Mouse (Mus musculus) neural tube, embryonic 14.5 days (tissue): ENCODE measurements around the gene Adipor2. TPM values are rescaled to one million over a fixed set of nuclear protein-coding genes. Genes with fewer than 3 reads are reported as not detected.
"Not testable (repeated sequence)": the region's sequence is repeated elsewhere in the genome, so short reads cannot be mapped to it uniquely, and the experiment has no call there.

Experiments
- ATAC-seq: fragments of 200-750 bp; cut with Nextera tagmentation; 2 replicates; pipeline ENCODE4 v1.8.0; 2017; ENCODE audit warnings: low read depth, mild to moderate bottlenecking, moderate TSS enrichment, moderate library complexity
- H3K27ac ChIP-seq: fragments of 300-500 bp; sonication (generic); 2 replicates; pipeline ENCODE4 v1.5.1; 2014; ENCODE audit warnings: low read depth, mild to moderate bottlenecking, control low read depth, low read length, moderate library complexity, mixed read lengths
- H3K27me3 ChIP-seq: fragments of 300-500 bp; sonication (generic); 2 replicates; pipeline ENCODE4 v1.6.1; 2014; ENCODE audit warnings: low read length; ENCODE audit not compliant: control insufficient read depth, insufficient read depth
- H3K36me3 ChIP-seq: fragments of 300-500 bp; sonication (generic); 2 replicates; pipeline ENCODE4 v1.6.1; 2014; ENCODE audit warnings: low read length, mixed read lengths; ENCODE audit not compliant: control insufficient read depth, insufficient read depth
- H3K4me1 ChIP-seq: fragments of 300-500 bp; sonication (generic); 2 replicates; pipeline ENCODE4 v1.6.1; 2014; ENCODE audit warnings: low read length; ENCODE audit not compliant: control insufficient read depth, insufficient read depth
- H3K4me2 ChIP-seq: fragments of 300-500 bp; sonication (generic); 2 replicates; pipeline ENCODE4 v1.6.1; 2014; ENCODE audit warnings: mild to moderate bottlenecking, low read depth, low read length, control low read depth
- H3K4me3 ChIP-seq: fragments of 300-500 bp; sonication (generic); 2 replicates; pipeline ENCODE4 v1.5.1; 2014; ENCODE audit warnings: low read depth, low read length, control low read depth, mixed read lengths
- H3K9ac ChIP-seq: fragments of 300-500 bp; sonication (generic); replicated peaks from 2 replicates; pipeline ENCODE4 v1.6.1; 2014; ENCODE audit warnings: low read depth, mild to moderate bottlenecking, control low read depth, low read length, mixed read lengths
- H3K9me3 ChIP-seq: fragments of 300-500 bp; sonication (generic); 2 replicates; pipeline ENCODE4 v1.6.1; 2016; ENCODE audit warnings: low read length; ENCODE audit not compliant: control insufficient read depth
- WGBS: fragments of 180-500 bp; shearing (Covaris S2); extraction: QIAGEN DNeasy Blood & Tissue Kit; methylation state at CpG from one replicate; pipeline ENCODE4 v1.1.7; 2014; 5-methylcytosine and 5-hydroxymethylcytosine counted together
- polyA plus RNA-seq: library from polyadenylated mRNA; unstranded; fragments of >200 nt; fragmentation: Nextera tagmentation; extraction: Ambion mirVana; gene quantifications from 2 replicates; pipeline ENCODE4 v1.2.1, GENCODE M21; 2014

Gene Adipor2
- polyA plus RNA-seq, 1 experiment from 2014 or later = 36.2 TPM

DNA sequence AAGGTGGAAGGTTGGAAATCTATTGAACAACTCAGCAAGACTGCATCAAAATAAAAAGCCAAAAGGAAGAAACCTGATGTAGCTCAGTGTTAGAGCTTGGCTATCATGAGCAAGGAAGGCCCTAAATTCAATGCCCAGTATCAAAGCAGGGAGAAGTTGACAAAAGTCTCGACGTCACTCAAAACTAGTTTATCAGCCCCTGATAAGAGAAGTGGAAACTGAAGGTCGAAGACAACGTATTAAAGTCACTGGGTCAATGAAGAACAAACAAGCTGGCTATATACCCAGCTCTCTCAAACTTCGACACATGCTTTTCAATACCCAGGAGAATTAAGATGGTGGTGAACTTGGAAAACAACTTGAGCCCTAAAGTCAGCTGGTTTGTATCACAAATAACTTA lies 45.3 kb downstream of the Adipor2 start:
- WGBS = 95% methylated on average over 5 of the region's 5 CpGs
- no peak overlapping the region for H3K27ac ChIP-seq
- no peak overlapping the region for H3K4me2 ChIP-seq
- no peaks in the 10 kb centered on the region for H3K27me3 ChIP-seq
- no peaks in the 10 kb centered on the region for H3K9me3 ChIP-seq
- no peak for ATAC-seq
- no peaks in the 10 kb centered on the region for H3K4me1 ChIP-seq
- no peak overlapping the region for H3K4me3 ChIP-seq
- H3K36me3 ChIP-seq = no peaks in the 10 kb centered on the region
- no peak overlapping the region for H3K9ac ChIP-seq

DNA sequence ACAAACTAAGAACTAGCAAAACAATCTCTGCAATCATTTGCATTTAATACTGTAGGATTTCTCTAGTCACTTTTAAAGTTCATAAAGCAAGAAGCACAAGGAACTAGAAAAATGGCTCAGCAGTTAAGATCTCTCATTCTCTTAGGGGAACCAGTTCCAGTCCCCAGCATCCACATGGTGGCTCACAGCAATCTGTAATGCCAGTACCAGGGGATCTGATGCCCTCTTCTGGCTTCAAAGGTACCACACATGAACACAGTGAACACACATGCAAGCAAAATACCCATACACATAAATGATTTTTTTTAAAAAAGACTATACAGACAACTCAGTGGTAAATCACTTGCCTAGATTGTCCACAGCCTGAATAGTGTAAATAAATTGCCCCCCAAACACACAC lies 45.9 kb downstream of the Adipor2 start:
- no peak for ATAC-seq
- Histone ChIP-seq H3K4me3 (no peak overlapping the region), H3K36me3 (no peaks in the 10 kb centered on the region), H3K27me3 (no peaks in the 10 kb centered on the region), H3K4me1 (no peaks in the 10 kb centered on the region), H3K4me2 (no peak overlapping the region), H3K9ac (no peak overlapping the region), H3K9me3 (no peaks in the 10 kb centered on the region), H3K27ac (no peak overlapping the region)

DNA sequence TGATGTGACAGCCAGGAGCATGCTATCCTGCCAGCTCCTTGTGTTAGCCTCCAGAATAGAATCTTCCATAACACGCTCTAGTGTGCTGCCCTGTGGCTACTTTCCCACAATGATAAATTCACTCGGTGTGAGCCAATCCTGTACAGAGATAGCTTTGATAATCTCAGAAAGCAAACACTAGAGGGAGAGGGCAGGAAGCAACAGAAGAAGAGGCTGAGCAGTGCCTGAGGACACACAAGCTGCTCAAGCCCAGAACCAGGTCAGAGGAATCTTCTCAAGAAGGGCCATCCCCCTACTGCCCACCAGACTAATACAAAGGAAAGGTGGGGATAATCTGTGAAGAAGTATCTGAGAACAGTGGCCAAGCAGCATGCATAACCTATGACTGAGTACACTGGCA lies 50.1 kb downstream of the Adipor2 start:
- WGBS = 90% methylated on average over 2 of the region's 2 CpGs

DNA sequence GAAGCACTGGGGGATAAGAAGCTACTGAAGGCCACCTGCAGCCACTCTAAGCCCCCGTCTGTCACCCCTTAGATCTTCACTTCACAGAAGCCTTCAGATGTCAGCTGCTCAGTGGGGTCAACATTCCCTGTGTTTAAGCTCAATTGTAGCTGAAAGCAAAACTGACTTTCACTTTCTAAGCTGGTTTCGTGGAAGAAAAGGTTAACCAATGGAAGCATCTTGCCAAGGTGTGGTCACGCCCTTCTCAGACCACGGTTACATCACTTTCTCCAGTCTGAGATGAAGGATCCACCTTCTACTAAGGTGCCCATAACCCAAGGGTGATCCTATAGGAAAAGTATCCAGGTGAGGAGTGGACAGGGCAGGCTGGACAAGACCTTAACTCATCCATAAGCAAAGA lies 50.7 kb downstream of the Adipor2 start:
- not testable (repeated sequence) for H3K27me3 ChIP-seq, H3K27ac ChIP-seq, H3K4me2 ChIP-seq, H3K9ac ChIP-seq, H3K9me3 ChIP-seq, H3K4me1 ChIP-seq, H3K4me3 ChIP-seq, H3K36me3 ChIP-seq, ATAC-seq
- 99% methylated on average over 3 of the region's 4 CpGs for WGBS

More for the DNA sequence above, 50.1 kb downstream of the Adipor2 start:
- Histone ChIP-seq H3K9ac (no peak overlapping the region), H3K4me1 (no peaks in the 10 kb centered on the region), H3K9me3 (no peaks in the 10 kb centered on the region), H3K27ac (no peak overlapping the region), H3K36me3 (peaks cover 9% of the 10 kb centered on the region; the same call in 1 of the 2 replicates), H3K27me3 (no peaks in the 10 kb centered on the region), H3K4me2 (no peak overlapping the region), H3K4me3 (no peak overlapping the region)
- no peak for ATAC-seq

DNA sequence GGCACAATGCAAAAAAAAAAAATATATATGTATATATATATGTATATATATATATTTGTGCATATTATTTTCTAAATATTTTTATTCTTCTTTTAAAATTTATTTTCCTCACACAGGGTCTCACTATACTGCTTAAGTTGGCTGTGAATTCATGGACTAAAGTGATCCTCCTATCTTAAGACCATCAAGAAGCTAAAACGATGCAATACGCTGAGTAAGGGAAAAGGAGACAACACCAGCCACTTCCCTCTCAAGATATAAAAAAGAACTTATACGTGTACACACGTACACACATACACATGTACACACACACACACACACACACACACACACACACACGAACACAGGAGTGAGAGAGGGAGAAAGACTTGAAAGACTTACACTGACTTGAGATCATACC lies 53.9 kb downstream of the Adipor2 start:
- Histone ChIP-seq H3K36me3 (peaks cover 15% of the 10 kb centered on the region), H3K9me3 (no peaks in the 10 kb centered on the region)

DNA sequence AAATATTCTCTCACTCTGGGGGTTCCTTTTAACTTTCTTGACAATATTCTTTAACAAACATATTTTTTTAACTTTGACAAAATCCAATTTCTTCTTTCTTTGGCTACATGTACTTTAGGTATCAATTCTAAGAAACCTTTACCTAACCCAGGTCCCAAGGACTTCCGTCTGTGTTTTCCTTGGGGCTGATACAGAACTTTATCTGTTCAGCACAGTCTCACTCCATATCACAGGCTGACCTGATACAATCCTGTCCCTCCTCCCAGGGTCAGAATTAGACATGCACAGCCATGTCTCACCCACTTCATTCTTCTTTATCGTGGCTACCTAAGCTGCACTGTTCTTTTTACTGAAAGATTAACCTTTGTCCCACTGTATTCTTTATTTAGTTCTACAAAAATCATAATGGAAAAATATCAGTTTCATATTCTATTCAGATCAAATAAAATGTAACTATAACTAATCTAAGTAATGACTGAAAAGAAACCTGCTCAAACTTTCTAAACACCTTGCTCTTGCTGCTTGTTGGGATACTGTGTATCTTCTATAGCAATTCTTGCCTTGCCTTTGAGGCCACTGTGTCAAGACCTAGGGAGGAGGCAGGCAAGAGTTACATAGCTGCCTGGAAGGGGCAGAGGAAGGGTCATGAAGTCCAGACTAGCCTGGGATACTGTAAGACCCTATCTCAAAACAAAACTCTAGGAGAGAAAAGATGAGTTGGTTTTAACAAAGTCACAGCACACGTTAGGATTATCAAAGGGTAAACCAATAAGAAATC lies 56.4 kb downstream of the Adipor2 start:
- peaks cover 22% of the 10 kb centered on the region for H3K36me3 ChIP-seq

More for the DNA sequence above, 53.9 kb downstream of the Adipor2 start:
- Histone ChIP-seq H3K27me3 (no peaks in the 10 kb centered on the region), H3K4me3 (no peak overlapping the region), H3K27ac (no peak overlapping the region), H3K9ac (no peak overlapping the region), H3K4me2 (no peak overlapping the region), H3K4me1 (no peaks in the 10 kb centered on the region)
- ATAC-seq = no peak
- WGBS = 95% methylated on average over 5 of the region's 5 CpGs

DNA sequence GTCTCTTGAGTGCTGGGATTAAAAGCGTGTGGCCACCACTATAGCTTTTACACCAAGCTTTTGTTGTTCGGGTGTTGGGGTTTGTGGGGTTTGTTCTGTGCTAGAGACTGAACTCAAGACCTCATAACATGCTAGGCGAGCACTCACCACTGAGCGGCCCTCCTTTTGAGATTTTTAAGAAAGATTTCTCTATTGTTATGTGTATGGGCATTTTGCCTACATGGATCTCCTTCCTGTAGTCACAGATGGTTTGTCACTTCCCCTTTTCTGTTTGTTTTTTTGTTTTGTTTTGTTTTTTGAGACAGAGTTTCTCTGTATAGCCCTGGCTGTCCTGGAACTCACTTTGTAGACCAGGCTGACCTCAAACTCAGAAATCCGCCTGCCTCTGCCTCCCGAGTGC lies 57.3 kb downstream of the Adipor2 start:
- not testable (repeated sequence) for H3K27ac ChIP-seq, ATAC-seq, H3K9ac ChIP-seq, H3K4me1 ChIP-seq, H3K27me3 ChIP-seq, H3K9me3 ChIP-seq, H3K4me3 ChIP-seq, H3K4me2 ChIP-seq
- WGBS = 98% methylated on average over 6 of the region's 6 CpGs
- peaks cover 26% of the 10 kb centered on the region for H3K36me3 ChIP-seq

More for the DNA sequence above, 56.4 kb downstream of the Adipor2 start:
- no peak for ATAC-seq
- Histone ChIP-seq H3K27ac (no peak overlapping the region), H3K9ac (no peak overlapping the region), H3K4me3 (no peak overlapping the region), H3K27me3 (no peaks in the 10 kb centered on the region), H3K4me1 (no peaks in the 10 kb centered on the region), H3K4me2 (no peak overlapping the region), H3K9me3 (no peaks in the 10 kb centered on the region)
- 87% methylated on average over 3 of the region's 3 CpGs for WGBS

DNA sequence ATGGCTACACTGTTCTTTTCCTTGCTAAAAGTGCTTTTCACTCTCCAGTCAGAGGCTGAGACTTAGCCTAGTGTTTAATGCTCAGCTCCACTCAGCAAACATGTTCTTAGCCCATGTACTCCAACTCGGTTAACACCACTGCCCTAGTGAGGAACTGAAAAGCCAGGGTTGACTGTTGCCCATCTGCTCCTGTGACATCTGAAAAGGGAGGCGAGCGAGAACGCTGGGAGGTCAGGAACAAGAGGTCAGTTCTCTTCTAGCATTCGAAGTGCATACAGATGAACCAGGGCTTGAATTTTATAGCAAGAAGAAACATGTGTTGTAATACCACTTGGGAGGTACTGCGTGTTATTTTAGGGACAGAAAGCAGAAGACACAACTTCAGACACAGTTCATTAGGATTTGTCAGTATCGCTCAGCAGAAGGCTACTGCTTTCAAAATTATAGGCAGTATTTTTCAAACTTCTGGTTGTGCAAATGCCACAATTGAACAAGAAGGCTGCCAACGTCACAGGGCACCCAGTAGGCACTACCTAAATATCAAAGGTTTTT lies 59.4 kb downstream of the Adipor2 start:
- Histone ChIP-seq H3K27me3 (no peaks in the 10 kb centered on the region), H3K4me2 (no peak overlapping the region), H3K9me3 (no peaks in the 10 kb centered on the region), H3K36me3 (peaks cover 25% of the 10 kb centered on the region), H3K4me3 (no peak overlapping the region), H3K9ac (no peak overlapping the region), H3K27ac (no peak overlapping the region), H3K4me1 (no peaks in the 10 kb centered on the region)
- no peak for ATAC-seq
- 91% methylated on average over 8 of the region's 8 CpGs for WGBS

DNA sequence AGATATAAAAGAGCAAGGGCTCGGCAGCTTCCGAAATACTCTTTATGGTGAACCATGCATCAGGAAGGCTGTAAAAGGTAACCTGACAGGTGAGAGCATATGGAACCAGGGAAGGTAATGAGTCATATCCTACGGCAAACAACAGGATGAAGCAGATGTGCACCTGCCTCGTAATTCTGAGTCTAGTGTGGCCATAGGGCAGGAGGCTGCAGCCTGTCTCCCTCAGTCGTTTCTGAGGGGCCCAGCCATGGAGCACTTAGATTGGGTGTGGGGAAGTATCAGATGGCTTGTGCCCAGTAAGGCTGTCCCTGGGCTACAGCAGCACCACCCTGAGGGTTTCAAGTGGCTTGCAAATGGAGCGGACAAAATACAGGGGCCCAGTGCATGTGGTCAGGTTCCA lies 65.0 kb downstream of the Adipor2 start:
- no peak overlapping the region for H3K4me2 ChIP-seq
- H3K27ac ChIP-seq = no peak overlapping the region
- H3K36me3 ChIP-seq = peaks cover 18% of the 10 kb centered on the region
- no peaks in the 10 kb centered on the region for H3K27me3 ChIP-seq
- H3K9ac ChIP-seq = no peak overlapping the region
- 89% methylated on average over 6 of the region's 6 CpGs for WGBS
- H3K4me3 ChIP-seq = no peak overlapping the region
- ATAC-seq = no peak
- no peaks in the 10 kb centered on the region for H3K9me3 ChIP-seq
- H3K4me1 ChIP-seq = no peaks in the 10 kb centered on the region
